Mouse (Mus musculus): ENCODE data around the gene Ccsap. TPM values are rescaled to one million over a fixed set of nuclear protein-coding genes. Genes with fewer than 3 reads are reported as not detected.

The Ccsap gene
- total and polyA plus RNA-seq, 3 experiments = 5.0 to 6.2 (median 5.4) TPM

GRCm38 (mm10) chr8:123823111-123823510 is 36.9 kb downstream of the Ccsap start:
- no peak overlapping the region for H3K4me3 ChIP-seq (replicated peaks in 1 of 3; ENCODE audit: low read depth in 2 of 3, low read length in 2 of 3, poor library complexity in 1 of 3)
- no peaks in the 10 kb centered on the region for H3K36me3 ChIP-seq (replicated peaks in 1 of 2; ENCODE audit: control insufficient read depth in 1 of 2, insufficient read depth in 1 of 2, low read length in 1 of 2)
- H3K4me2 ChIP-seq (ENCODE audit: insufficient read depth, low read depth, poor library complexity, severe bottlenecking) = no peak overlapping the region
- H3K27ac ChIP-seq (ENCODE audit: insufficient read depth, low read depth) = no peak overlapping the region
- H3K4me1 ChIP-seq (ENCODE audit: control insufficient read depth in 1 of 2, insufficient read depth in 2 of 2) = no peaks in the 10 kb centered on the region; a peak in 1 of 4 replicates
- DNase-seq (ENCODE audit: extremely low read depth) = no peak
- no peak for TF ChIP-seq TCF12 (IDR thresholded peaks at IDR 0.05; ENCODE audit: low read depth, low read length)
- TF ChIP-seq CHD1 (IDR thresholded peaks at IDR 0.05; ENCODE audit: low read depth, low read length) = no peak
- TF ChIP-seq SIN3A (IDR thresholded peaks at IDR 0.05; ENCODE audit: low read length) = no peak
- TF ChIP-seq GABPA (IDR thresholded peaks at IDR 0.05; ENCODE audit: insufficient replicate concordance, low read depth, low read length) = no peak
- TF ChIP-seq HCFC1 (IDR thresholded peaks at IDR 0.05; ENCODE audit: low read depth, low read length) = no peak
- TF ChIP-seq MYC (IDR thresholded peaks at IDR 0.05; ENCODE audit: low read depth, low read length) = no peak
- TF ChIP-seq UBTF (IDR thresholded peaks at IDR 0.05; ENCODE audit: low read depth, low read length) = no peak
- TF ChIP-seq RCOR1 (conservative IDR thresholded peaks at IDR 0.05; ENCODE audit: low read depth, low read length) = no peak
- TF ChIP-seq ELF1 (IDR thresholded peaks at IDR 0.05; ENCODE audit: low read depth, low read length) = no peak
- TF ChIP-seq USF1 (IDR thresholded peaks at IDR 0.05; ENCODE audit: low read depth, low read length) = no peak
- TF ChIP-seq RAD21 (IDR thresholded peaks at IDR 0.05; ENCODE audit: low read depth, low read length) = no peak
- TF ChIP-seq POLR2AphosphoS2 (IDR thresholded peaks at IDR 0.05; ENCODE audit: low read depth, low read length) = no peak
- in situ Hi-C loops (cut with MboI; ENCODE audit: low pct_ligation_motif_present, low pct_unique_long_range_greater_than_20kb, low sequenced_read_pairs) (no loop called here), dilution Hi-C loops (cut with MboI; ENCODE audit: extremely low pct_ligation_motif_present, extremely low pct_unique_long_range_greater_than_20kb, low sequenced_read_pairs) (no loop called here)
- no peaks in the 10 kb centered on the region for H3K79me2 ChIP-seq (replicated peaks; ENCODE audit: control insufficient read depth, extremely low read depth, insufficient read depth, poor library complexity, severe bottlenecking)
- peaks cover 5% of the 10 kb centered on the region for H3K27me3 ChIP-seq (replicated peaks)
- H3K9me3 ChIP-seq (replicated peaks; ENCODE audit: low read length) = peaks cover 7% of the 10 kb centered on the region
- H3K9ac ChIP-seq (ENCODE audit: insufficient read depth, low read depth) = no peak overlapping the region

GRCm38 (mm10) chr8:123820780-123821179 is 39.2 kb downstream of the Ccsap start:
- TF ChIP-seq TCF12 (IDR thresholded peaks at IDR 0.05; ENCODE audit: low read depth, low read length) = no peak
- TF ChIP-seq NELFE (IDR thresholded peaks at IDR 0.05; ENCODE audit: low read depth, low read length) = no peak
- no peak for TF ChIP-seq GABPA (IDR thresholded peaks at IDR 0.05; ENCODE audit: insufficient replicate concordance, low read depth, low read length)
- no peak for TF ChIP-seq JUND (conservative IDR thresholded peaks at IDR 0.05; ENCODE audit: low read depth, low read length)
- TF ChIP-seq E2F4 (IDR thresholded peaks at IDR 0.05; ENCODE audit: insufficient replicate concordance, low read depth, low read length) = no peak
- TF ChIP-seq HCFC1 (IDR thresholded peaks at IDR 0.05; ENCODE audit: low read depth, low read length) = no peak
- in situ Hi-C loops (cut with MboI; ENCODE audit: low pct_ligation_motif_present, low pct_unique_long_range_greater_than_20kb, low sequenced_read_pairs) (no loop called here), dilution Hi-C loops (cut with MboI; ENCODE audit: extremely low pct_ligation_motif_present, extremely low pct_unique_long_range_greater_than_20kb, low sequenced_read_pairs) (no loop called here)
- H3K4me2 ChIP-seq (ENCODE audit: insufficient read depth, low read depth, poor library complexity, severe bottlenecking) = no peak overlapping the region
- H3K4me3 ChIP-seq (replicated peaks in 1 of 3; ENCODE audit: low read depth in 2 of 3, low read length in 2 of 3, poor library complexity in 1 of 3) = no peak overlapping the region
- H3K9me3 ChIP-seq (replicated peaks; ENCODE audit: low read length) = peaks cover 12% of the 10 kb centered on the region
- no peaks in the 10 kb centered on the region for H3K79me2 ChIP-seq (replicated peaks; ENCODE audit: control insufficient read depth, extremely low read depth, insufficient read depth, poor library complexity, severe bottlenecking)
- H3K27me3 ChIP-seq (replicated peaks) = peaks cover 16% of the 10 kb centered on the region
- no peak for DNase-seq (ENCODE audit: extremely low read depth)
- H3K36me3 ChIP-seq (replicated peaks in 1 of 2; ENCODE audit: control insufficient read depth in 1 of 2, insufficient read depth in 1 of 2, low read length in 1 of 2) = no peaks in the 10 kb centered on the region
- H3K27ac ChIP-seq (ENCODE audit: insufficient read depth, low read depth) = no peak overlapping the region
- no peaks in the 10 kb centered on the region for H3K4me1 ChIP-seq (ENCODE audit: control insufficient read depth in 1 of 2, insufficient read depth in 2 of 2)
- H3K9ac ChIP-seq (ENCODE audit: insufficient read depth, low read depth) = no peak overlapping the region
